Mouse (Mus musculus) embryonic facial prominence, embryonic 10.5 days (tissue): ENCODE measurements at regions not wholly inside any gene's neighbourhood (a gene's known extent, or its start where the extent isn't known, plus 50 kb on each side); places are given as distances from the start of the nearest gene placed in this dataset.

Experiments used
- DNase-seq: peaks from one replicate; pipeline ENCODE4 v3.0.0-alpha.2; 2017; ENCODE audit warnings: low spot score
- H3K27ac ChIP-seq: fragments of 300-500 bp; sonication (generic); replicated peaks from 2 replicates; pipeline ENCODE4 v1.5.1; 2016; ENCODE audit warnings: mild to moderate bottlenecking
- H3K27me3 ChIP-seq: fragments of 300-500 bp; sonication (generic); replicated peaks from 2 replicates; pipeline ENCODE4 v1.6.1; 2016; ENCODE audit warnings: low read depth, mild to moderate bottlenecking; ENCODE audit not compliant: poor library complexity, severe bottlenecking
- H3K36me3 ChIP-seq: fragments of 300-500 bp; sonication (generic); replicated peaks from 2 replicates; pipeline ENCODE4 v1.6.1; 2016; ENCODE audit warnings: mild to moderate bottlenecking, moderate library complexity
- H3K4me1 ChIP-seq: fragments of 300-500 bp; sonication (generic); 2 replicates; pipeline ENCODE4 v1.6.1; 2016
- H3K4me3 ChIP-seq: fragments of 300-500 bp; sonication (generic); 2 replicates; pipeline ENCODE4 v1.5.1; 2016; ENCODE audit warnings: mild to moderate bottlenecking, moderate library complexity
- H3K9me3 ChIP-seq: fragments of 300-500 bp; sonication (generic); 2 replicates; pipeline ENCODE4 v1.6.1; 2016; ENCODE audit warnings: mild to moderate bottlenecking
- WGBS: fragments of 180-500 bp; shearing (Covaris S2); methylation state at CpG from one replicate; pipeline ENCODE4 v1.1.7; 2016; 5-methylcytosine and 5-hydroxymethylcytosine counted together

GRCm38 (mm10) chr14:45766582-45766981 lies 108.6 kb upstream of the Ddhd1 start:
- no peak for DNase-seq
- Histone ChIP-seq H3K36me3 (no peaks in the 10 kb centered on the region), H3K4me1 (peaks cover 5% of the 10 kb centered on the region; the same call in 1 of the 2 replicates), H3K27me3 (no peaks in the 10 kb centered on the region), H3K9me3 (no peaks in the 10 kb centered on the region), H3K27ac (no peak overlapping the region), H3K4me3 (no peak overlapping the region)
- 90% methylated on average over 1 of the region's 1 CpGs for WGBS

DNA sequence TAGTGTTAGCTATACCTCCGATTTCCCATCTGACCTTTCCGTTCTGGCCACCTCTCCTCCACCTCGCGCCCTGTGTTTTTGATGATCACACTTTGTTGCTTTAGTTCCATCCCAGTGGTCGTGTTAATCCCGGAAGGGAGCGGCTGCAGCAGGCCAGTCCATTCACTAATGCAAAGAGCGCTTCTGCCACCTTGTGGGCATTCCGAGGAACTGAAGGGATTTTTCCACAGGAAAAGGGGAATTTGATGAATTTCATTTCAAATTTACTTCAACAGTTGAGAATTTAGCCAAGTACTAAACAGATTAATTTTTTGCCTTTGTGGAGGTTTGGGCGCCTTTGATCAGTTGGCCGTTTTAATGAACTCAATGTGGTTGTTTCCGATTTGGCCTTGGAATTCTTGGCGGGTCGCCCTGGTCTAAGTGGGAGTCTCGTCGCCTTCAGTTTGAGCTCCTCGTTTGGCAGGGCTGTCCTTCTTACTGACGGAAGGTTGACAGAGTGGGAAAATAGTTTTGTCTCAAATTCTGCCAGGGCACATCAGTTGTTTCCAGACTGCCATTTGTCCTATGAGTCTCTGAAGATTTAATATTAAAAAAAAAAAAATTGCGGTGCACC lies 114.8 kb upstream of the Ddhd1 start:
- Histone ChIP-seq H3K4me1 (peaks cover 11% of the 10 kb centered on the region), H3K27me3 (no peaks in the 10 kb centered on the region), H3K36me3 (no peaks in the 10 kb centered on the region), H3K9me3 (no peaks in the 10 kb centered on the region), H3K27ac (no peak overlapping the region), H3K4me3 (peak overlapping the region; percentile 37)
- peak; percentile 72 for DNase-seq
- WGBS, result 20% methylated on average over 19 of the region's 19 CpGs

GRCm38 (mm10) chr14:45773326-45773725 lies 115.4 kb upstream of the Ddhd1 start:
- H3K36me3 ChIP-seq, result no peaks in the 10 kb centered on the region
- H3K4me1 ChIP-seq, result peaks cover 11% of the 10 kb centered on the region
- H3K27ac ChIP-seq, result no peak overlapping the region
- H3K4me3 ChIP-seq, result no peak overlapping the region
- WGBS, result 49% methylated on average over 7 of the region's 7 CpGs
- no peaks in the 10 kb centered on the region for H3K27me3 ChIP-seq
- H3K9me3 ChIP-seq, result no peaks in the 10 kb centered on the region
- DNase-seq, result no peak

DNA sequence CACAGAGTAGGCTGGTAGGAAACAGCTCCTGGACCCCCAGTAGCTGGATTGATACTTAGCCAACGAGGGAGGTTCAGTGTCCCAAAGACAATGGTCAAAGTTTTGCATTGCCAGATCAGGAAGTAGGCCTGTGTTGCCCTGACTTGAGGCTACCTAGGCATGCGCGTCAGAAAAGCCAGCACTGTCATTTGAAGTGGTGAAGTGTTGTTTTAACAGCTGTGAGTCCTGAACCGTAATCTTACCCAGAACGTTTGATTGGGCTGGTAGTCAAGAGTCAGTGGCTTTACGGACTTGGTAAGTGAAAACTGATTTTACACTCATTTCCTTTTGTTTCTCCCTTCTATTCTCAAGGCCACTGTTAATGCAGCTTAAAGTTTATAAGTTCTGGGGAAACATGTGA lies 123.9 kb upstream of the Ddhd1 start:
- H3K9me3 ChIP-seq, result 0 out of 2 replicates have a peak, but pooled peaks cover 5% of the 10 kb centered on the region
- H3K27ac ChIP-seq, result no peak overlapping the region
- H3K4me1 ChIP-seq, result no peaks in the 10 kb centered on the region
- no peak overlapping the region for H3K4me3 ChIP-seq
- WGBS, result 79% methylated on average over 6 of the region's 6 CpGs
- no peaks in the 10 kb centered on the region for H3K27me3 ChIP-seq
- no peak for DNase-seq
- no peaks in the 10 kb centered on the region for H3K36me3 ChIP-seq

DNA sequence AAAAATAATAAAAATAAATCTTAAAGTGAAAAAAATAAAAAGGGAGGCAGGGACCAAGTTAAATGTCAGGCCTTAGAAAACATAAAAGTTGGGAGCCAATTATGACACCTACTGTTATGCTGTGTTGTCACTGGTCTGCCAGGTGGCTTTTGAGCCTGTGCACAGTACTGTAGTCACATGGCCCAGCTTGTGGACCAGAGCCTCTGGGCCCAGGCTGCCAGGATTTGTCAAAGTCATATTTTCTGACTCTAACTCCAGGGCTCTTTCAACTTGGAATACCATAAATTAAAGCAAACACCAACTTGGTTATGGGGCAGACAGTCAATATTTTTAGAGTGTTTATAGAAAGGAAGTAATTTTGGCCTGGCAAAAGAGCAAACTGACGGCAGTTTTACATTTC lies 137.0 kb upstream of the Ddhd1 start:
- H3K4me3 ChIP-seq, result no peak overlapping the region
- no peaks in the 10 kb centered on the region for H3K9me3 ChIP-seq
- no peak overlapping the region for H3K27ac ChIP-seq
- DNase-seq, result no peak
- no peaks in the 10 kb centered on the region for H3K36me3 ChIP-seq
- H3K4me1 ChIP-seq, result no peaks in the 10 kb centered on the region
- 86% methylated on average over 1 of the region's 1 CpGs for WGBS
- H3K27me3 ChIP-seq, result no peaks in the 10 kb centered on the region

DNA sequence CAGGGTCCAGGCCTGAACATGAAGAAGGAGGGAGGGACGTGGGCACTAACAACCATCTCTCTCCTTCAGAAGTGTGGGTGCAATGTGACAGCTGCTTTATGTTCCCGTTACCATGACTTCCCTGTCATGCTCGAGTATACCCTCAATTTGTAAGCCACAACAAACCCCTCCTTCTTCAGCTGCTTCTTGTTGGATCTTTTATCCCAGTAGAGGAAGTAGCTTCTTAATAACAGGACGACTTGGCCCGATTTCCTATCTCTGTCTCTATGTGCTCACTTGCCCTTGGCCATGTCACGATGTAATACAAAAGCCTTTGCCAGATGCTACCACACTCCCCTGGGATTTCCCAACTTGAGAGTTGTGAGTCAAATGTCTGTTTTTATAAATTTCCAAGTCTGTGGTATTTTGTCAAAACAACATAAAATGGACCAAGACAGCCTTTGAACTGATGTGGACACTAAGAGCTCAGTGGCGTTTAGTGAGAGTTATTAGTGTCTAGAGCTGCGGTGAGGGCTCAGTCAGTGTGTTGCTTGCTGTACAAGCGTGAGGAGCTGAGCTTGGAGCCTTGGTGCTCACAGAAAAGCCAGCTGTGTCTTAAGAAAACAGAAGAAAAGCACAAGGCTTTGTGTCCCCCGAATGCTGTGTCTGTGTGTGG lies 138.8 kb upstream of the Ddhd1 start:
- Histone ChIP-seq H3K4me1 (no peaks in the 10 kb centered on the region), H3K4me3 (no peak overlapping the region), H3K27me3 (no peaks in the 10 kb centered on the region), H3K36me3 (no peaks in the 10 kb centered on the region), H3K27ac (no peak overlapping the region), H3K9me3 (0 out of 2 replicates have a peak, but pooled peaks cover 3% of the 10 kb centered on the region)
- DNase-seq, result no peak
- 72% methylated on average over 10 of the region's 10 CpGs for WGBS

- H3K4me1 ChIP-seq, result no peaks in the 10 kb centered on the region
- no peak for DNase-seq
- WGBS, result 91% methylated on average over 4 of the region's 4 CpGs
- 0 out of 2 replicates have a peak, but pooled peaks cover 3% of the 10 kb centered on the region for H3K9me3 ChIP-seq
- H3K36me3 ChIP-seq, result no peaks in the 10 kb centered on the region
- H3K27ac ChIP-seq, result no peak overlapping the region
- no peaks in the 10 kb centered on the region for H3K27me3 ChIP-seq
- H3K4me3 ChIP-seq, result no peak overlapping the region
Observed at GRCm38 (mm10) chr14:45797320-45797696, 139.4 kb upstream of the Ddhd1 start.

DNA sequence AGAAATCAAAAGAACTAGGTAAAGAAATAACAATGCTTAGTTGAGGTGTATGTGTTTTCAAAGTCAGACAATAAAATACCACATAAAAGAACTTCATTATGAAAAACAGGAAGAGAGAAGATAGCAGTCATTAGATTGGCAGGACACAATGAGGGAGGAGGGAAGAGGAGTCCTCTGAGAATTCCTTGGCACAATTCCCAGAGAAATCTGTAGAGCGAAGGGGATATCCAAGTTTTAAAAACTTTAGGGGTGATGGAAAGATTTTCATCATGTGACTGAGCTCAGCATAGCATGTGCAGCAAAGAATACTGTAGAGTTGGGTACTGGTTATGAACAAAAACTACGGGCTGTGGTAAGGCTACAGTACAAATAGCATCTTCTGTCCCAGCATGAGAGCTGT lies 141.3 kb upstream of the Ddhd1 start:
- H3K4me1 ChIP-seq, result 0 out of 2 replicates have a peak, but pooled peaks cover 3% of the 10 kb centered on the region
- H3K27me3 ChIP-seq, result no peaks in the 10 kb centered on the region
- no peak overlapping the region for H3K4me3 ChIP-seq
- DNase-seq, result no peak
- H3K27ac ChIP-seq, result no peak overlapping the region
- H3K36me3 ChIP-seq, result no peaks in the 10 kb centered on the region
- 90% methylated on average over 2 of the region's 2 CpGs for WGBS
- H3K9me3 ChIP-seq, result 0 out of 2 replicates have a peak, but pooled peaks cover 3% of the 10 kb centered on the region

- no peak for DNase-seq
- Histone ChIP-seq H3K4me3 (no peak overlapping the region), H3K36me3 (no peaks in the 10 kb centered on the region), H3K4me1 (peaks cover 14% of the 10 kb centered on the region), H3K9me3 (no peaks in the 10 kb centered on the region), H3K27me3 (no peaks in the 10 kb centered on the region), H3K27ac (no peak overlapping the region)
- 89% methylated on average over 3 of the region's 3 CpGs for WGBS
Observed at GRCm38 (mm10) chr14:45805950-45806349, 148.0 kb upstream of the Ddhd1 start.

DNA sequence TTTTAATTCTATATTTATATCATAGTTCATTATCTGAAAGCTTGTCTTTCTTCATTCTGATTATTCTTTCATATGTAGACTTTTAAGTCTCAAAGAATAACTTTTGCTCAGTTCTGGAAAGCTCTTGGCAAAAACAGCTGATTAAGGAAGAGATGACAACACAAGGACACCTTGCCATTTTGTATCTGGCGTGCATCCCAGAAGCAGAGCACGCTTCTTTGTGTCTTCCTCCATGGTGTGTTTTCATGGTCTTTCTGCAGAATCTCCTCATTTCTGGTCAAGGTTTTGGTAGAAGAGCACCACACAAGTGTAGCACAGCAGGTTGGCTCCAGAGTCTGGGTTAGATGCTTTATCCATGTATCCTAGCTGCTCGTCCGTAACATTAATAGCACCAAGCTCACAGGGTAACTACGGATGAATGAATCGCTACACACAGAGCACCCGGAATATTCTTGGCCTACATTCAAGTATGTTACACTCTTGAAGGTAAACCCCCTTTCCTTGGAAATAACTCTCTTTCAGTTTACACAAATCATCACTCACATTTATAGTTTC lies 148.9 kb upstream of the Ddhd1 start:
- WGBS, result 95% methylated on average over 7 of the region's 7 CpGs
- Histone ChIP-seq H3K9me3 (no peaks in the 10 kb centered on the region), H3K4me3 (no peak overlapping the region), H3K27ac (no peak overlapping the region), H3K27me3 (no peaks in the 10 kb centered on the region), H3K4me1 (peaks cover 18% of the 10 kb centered on the region), H3K36me3 (no peaks in the 10 kb centered on the region)
- DNase-seq, result no peak

GRCm38 (mm10) chr14:45807767-45808166 lies 149.8 kb upstream of the Ddhd1 start:
- 92% methylated on average over 7 of the region's 7 CpGs for WGBS
- DNase-seq, result no peak
- Histone ChIP-seq H3K27ac (no peak overlapping the region), H3K4me1 (peaks cover 25% of the 10 kb centered on the region), H3K4me3 (no peak overlapping the region), H3K36me3 (no peaks in the 10 kb centered on the region), H3K27me3 (no peaks in the 10 kb centered on the region), H3K9me3 (no peaks in the 10 kb centered on the region)

DNA sequence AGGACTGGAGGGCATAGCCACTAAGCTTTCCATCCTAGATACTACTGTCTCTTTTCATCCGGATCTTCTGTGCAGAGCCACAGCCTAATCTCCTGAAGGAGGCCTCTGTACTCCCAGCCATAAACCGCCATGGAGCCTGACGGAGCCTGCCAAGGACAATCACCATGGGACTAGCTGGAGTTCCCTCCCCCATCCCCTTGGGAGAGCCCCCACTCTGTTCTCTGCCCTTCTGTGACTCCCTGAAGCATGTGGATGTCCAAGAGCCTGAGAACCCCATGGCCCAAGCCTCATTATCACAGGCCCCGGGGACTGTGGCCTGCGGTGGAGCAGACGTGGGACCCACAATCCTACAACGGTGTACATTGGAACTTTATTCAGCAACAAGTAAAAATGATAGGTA lies 151.5 kb upstream of the Ddhd1 start:
- Histone ChIP-seq H3K36me3 (no peaks in the 10 kb centered on the region), H3K9me3 (no peaks in the 10 kb centered on the region), H3K4me3 (no peak overlapping the region), H3K4me1 (peaks cover 38% of the 10 kb centered on the region), H3K27ac (no peak overlapping the region), H3K27me3 (no peaks in the 10 kb centered on the region)
- WGBS, result 89% methylated on average over 7 of the region's 7 CpGs
- DNase-seq, result no peak

DNA sequence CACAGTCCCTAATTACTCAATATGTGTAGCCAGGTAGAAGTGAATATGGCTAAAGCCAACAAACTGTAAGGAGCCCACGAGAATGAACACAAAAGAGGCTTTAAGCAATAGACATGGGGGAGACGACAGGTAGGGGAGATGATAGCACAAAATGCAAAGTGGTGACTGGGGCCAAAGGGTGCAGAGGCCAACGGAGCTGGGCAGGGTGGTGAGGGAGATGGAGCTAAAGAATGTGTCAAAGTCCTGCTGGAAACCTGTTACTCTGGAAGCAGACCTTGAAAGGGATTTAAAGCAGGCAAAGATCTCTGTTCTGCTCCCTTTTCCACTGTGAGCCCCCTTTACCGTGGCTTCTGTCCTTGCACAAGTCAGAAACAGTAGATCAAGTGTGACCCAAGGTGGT lies 152.2 kb upstream of the Ddhd1 start:
- no peak overlapping the region for H3K4me3 ChIP-seq
- H3K4me1 ChIP-seq, result peaks cover 38% of the 10 kb centered on the region
- no peak for DNase-seq
- H3K9me3 ChIP-seq, result no peaks in the 10 kb centered on the region
- no peaks in the 10 kb centered on the region for H3K27me3 ChIP-seq
- WGBS, result 68% methylated on average over 4 of the region's 4 CpGs
- H3K27ac ChIP-seq, result 0 out of 2 replicates have a peak overlapping the region, but pooled peaks have one; percentile 19
- H3K36me3 ChIP-seq, result no peaks in the 10 kb centered on the region
